Mouse (Mus musculus): Measurements from ENCODE around the gene Amn1.
A peak's percentile ranks its signal among the peaks of the same experiment; 100 is the strongest.

- peak; percentile 51; the same call in 1 of the 2 replicates for TF ChIP-seq CTCF (IDR thresholded peaks at IDR 0.05)
- TF ChIP-seq EP300 (IDR thresholded peaks at IDR 0.05): peak; percentile 60
Measured at GRCm38 (mm10) chr6:149188041-149188924, at the start of gene Amn1.

All from lung, postnatal 0 days (tissue).